Mouse (Mus musculus) thymus, postnatal 0 days (tissue): ENCODE measurements around the gene Ccdc57. TPM values are rescaled to one million over a fixed set of nuclear protein-coding genes. Genes with fewer than 3 reads are reported as not detected.
A peak's percentile ranks its signal among the peaks of the same experiment; 100 is the strongest.

Experiments
- DNase-seq: peaks from one replicate; pipeline ENCODE4 v3.0.0-alpha.2; 2015; ENCODE audit warnings: low spot score
- polyA plus RNA-seq: library from polyadenylated mRNA; unstranded; fragments of >200 nt; fragmentation: Nextera tagmentation; extraction: Ambion mirVana; gene quantifications from 2 replicates; pipeline ENCODE4 v1.2.1, GENCODE M21; 2015

Ccdc57 gene
- polyA plus RNA-seq, 1 experiment from 2014 or later = 1.9 TPM

DNA sequence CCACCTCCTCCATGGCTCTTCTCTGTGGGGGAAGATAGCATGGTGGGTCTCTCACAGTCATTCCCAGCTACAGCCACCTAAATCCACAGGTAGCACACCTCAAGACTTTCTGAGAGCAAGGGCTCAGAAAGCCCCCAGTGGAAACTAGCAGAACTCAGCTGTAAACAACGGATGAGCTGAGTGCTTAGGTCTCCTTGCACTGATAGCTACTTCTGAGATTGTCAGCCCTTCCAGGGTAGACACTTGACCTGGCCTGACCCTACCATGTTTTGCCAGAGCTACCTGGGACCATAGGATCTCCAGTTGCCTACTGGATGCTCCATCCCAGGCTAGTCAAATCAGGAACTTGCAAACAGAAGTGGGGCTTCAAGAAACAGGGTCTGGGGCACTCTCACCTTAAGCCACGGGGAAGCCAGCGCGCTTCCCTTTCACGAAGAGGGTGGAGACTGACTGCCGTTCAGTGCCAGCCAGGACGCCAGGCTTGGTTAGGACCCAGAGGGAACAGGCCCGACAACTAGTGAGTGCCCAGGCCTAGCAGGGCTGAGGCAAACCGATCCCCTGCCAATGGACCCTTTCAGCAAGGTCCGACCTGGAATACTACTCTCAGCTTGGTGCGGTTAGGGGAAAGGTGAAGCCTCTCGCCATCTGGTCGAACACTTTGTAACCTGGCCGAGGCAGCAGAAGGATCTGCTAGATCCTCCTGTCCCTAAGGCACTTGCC, 109.7 kb downstream of the Ccdc57 start:
- peak; percentile 37 for DNase-seq

DNA sequence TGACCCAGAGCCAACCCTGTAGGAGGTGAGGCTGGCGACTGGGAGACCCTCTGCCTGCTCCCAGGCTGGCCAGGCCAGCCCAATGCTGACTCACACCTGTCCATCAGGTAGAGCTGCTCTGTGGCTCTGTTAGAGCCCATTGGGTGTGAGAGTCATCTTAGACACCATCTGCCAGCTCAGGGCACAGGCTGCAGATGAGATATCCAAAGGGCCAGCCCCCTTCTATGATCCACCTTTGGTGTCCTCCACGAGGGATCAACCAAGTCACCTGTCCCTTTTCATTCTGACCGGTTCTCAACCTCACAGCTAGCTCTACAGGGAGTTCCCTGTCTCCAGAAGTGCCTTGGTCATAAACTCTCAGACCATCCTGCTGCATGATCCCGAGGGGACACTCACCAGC, 110.4 kb downstream of the Ccdc57 start:
- no peak for DNase-seq

DNA sequence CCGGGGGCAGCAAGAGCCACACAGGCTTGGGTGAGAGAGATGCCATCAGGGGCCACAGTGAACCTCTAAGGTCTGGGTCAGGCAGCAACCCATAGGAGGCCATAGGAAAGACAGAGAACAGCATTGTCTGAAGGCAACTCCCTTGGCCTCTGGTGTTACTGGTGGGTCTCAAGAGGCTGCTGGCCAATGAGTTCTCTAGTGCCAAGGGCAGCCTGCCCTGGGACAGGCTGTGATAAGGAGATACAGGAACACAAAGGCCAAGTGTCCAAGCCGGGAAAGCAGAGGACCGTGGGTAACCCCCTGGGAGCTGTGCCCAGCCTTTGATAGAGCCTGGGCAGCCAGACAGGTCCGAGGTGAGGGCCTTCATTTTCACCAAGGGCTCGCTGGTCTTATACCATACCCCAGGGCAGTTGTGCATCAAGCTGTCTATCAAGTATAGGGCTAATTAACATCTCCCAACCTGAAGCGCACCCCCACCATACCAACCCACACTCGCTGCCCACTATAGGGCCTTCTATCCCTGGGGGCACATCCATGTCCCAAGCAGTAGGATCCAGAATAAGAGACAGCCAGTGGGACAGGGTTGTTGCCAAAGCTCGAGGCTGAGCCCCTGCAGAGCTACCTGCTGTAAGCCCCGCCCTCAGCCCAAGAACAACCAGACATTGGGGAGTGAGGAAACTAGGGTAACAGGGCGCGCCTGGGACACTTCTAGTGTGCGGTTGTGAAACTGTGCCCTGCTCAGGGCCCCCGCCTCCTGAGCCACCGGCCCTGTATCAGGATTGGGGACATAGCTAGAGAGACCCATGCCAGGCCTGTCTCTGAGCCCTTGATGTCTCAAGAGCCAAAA, 111.4 kb downstream of the Ccdc57 start:
- DNase-seq = no peak

DNA sequence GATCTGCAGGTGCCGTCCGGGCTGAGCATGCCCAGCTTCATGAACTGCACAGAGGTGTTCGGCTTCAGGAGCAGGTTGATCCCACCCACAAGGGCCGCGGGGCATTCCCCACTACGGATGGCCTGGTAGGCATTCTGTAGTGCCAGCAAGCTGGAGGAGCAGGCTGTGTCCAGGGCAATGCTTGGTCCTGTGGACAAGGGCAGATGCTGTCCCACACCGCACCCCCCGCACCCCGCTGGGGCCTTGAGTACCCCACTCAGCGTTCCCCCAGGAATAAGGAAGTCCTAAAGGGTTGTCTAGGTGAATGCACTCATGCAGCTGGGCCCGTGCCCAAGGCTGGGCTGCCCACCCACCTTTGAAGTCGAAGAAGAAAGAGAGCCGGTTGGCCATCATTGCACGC, 112.1 kb downstream of the Ccdc57 start:
- DNase-seq = no peak

DNA sequence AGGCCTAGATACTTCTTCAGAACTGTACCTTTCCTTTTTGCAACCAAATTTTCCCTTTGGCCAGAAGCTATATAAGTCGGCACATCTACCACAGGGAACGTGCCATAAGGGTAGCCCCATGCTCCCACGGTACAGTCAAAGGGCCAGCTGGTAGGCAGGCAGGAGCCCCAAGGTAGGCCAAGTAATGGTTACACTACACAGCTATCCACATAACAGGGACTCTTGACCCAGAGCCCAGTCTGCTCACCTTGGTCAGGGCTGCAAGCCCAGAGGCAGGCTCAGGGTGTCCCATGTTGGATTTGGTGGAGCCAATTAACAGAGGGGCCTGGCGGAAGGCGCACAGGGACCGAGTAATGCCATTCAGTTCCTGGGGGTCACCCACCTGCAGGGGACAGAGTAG, 113.1 kb downstream of the Ccdc57 start:
- no peak for DNase-seq

DNA sequence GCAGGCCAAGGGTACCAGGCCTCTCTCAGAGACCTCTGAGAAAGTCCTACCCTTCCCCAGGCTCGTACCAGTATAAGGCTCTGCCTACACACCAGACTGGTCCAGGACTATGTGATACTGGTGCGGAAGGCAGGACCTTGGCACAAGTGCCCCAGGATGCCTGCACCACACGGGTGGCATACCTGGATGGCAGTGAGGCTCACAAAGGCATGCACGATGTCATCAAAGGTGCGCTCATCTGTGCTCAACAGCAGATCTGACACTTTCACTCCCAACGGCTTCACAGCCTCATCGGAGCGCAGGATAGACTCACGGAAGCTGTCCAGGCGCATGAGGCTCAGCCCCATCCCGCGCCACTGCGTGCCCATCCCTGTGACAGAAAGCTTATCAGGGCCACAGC, 114.4 kb downstream of the Ccdc57 start:
- no peak for DNase-seq

DNA sequence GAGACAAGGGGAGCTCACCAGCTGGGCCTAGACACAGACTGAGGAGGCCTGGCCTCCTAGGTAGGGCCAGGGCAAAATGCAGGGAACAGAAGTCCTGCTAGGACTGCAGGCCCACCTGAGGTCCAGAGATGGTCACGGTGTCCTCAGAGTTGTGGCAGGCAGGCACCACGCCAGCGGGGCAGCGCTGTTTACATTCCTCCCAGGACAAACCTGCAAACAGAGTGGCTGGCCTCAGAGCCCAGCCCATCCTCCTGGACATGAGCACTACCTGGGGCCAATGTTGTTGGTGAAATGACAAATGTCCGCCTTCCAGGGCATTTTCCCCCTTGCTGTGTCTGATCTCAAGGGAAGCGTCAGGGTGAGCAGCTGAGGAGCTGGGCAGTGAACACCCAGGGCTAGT, 115.3 kb downstream of the Ccdc57 start:
- DNase-seq = no peak

DNA sequence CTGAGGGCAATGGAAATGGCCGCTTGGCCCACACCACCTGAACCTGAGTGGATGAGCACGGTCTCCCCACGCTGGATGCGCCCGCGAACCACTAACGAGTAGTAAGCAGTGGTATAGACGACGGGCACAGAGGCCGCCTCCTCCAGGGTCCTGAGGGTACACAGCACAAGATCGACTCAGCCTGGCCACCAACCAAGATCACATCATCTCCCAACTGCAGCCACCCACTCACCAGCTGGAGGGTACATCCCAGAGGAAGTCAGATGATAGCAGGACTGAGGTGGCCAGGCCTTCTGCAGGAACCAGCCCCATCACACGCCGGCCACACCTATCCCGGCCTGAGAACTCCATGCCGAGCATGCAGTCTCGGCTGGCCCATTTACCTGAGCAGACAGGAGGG, 120.6 kb downstream of the Ccdc57 start:
- DNase-seq = no peak

DNA sequence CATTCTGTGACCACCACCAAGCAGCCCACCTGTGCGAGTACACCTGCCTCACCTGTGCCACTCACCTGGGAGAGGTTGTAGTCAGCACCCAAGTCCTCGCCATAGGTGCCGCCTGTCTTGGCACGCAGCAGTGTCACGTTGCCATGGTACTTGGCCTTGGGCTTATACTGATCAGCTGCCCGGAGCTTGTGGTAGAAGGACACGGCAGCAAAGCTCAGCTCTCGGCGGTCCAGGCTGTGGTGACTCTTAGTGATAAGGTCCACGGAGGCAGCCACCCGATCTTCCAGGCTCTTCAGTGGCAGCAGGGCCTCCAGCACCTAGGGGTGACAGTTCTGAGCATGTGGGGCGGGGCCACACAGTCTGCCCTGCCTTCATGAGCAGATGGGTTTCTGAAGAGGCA, 124.7 kb downstream of the Ccdc57 start:
- no peak for DNase-seq

DNA sequence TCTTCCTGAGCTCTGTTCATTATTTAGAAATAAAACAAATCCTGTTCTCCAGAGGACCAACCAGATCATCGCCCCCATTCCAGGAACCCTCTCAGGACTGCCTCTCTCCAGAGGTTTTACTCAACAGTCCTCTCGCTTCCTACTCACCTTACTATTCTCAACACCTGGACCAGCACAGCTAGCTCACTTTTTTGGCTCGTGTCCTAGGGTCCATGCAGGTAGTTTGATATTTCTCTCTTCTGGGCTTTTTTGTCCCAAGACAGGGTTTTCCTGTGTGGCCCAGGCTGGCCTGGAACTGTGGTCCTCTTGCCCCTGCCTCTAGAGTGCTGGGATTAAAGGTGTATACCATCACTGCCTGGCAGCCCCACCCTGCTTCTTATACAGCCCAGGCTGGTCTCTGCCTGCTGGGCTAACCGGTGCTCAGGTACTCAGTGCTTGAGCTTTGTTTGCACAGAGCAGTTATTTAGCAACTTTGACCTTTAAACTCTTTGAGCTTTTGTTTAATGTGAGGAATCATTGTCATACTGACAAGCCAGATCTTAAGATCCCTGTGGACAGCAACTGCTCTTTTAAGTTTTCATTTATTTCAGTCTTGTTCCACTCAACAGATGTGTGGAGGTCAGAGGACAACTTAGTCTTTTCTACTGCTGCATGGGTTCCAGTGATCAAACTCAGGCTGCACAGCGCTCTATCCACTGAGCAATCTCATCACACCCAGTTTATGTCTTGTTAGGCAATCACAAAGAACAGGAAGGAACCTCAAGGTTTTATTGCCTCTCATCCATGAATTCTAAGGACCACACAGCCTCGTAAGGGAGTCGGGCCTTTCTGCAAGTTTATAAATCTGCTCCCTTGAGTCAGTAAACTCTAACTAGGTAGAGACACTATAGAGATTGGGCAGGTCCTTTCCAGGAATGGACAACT, 127.0 kb downstream of the Ccdc57 start:
- DNase-seq = no peak

DNA sequence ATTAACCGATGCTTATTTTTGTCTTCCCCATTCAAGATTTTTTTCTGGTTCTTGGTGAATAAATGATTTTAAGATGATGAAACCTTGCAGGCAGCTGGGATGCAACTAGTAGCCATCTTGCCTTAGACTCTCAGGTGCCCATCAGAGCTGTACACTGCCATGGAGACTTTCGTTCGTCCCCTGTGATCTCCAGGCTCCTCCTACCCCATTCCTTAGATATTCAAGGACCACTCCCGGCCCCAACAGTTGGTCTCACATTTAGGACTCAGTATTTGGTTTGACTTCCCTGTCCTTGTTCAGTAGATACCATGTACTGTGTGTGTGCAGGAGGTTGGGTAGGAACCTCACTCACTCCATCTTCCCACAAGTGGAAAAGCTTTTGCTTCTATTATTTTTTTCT, 127.9 kb downstream of the Ccdc57 start:
- DNase-seq = no peak

DNA sequence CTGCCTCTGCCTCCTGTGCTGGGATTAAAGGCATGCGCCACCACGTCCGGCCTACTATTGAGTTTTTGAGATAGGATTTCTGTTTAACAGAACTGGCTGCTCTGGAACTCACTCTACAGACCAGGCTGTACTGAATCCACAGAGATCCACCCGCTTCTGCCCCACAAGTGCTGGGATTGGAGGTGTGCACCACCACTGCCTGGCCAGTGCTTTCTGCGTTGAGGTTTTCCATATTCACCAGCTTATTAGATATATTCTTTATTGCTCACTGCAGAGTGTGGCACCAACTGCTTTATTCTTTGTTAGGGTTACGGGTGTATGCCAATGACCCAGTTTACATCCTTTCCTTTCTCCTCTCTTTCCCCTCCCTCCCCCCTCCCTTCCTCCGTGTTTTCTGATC, 128.4 kb downstream of the Ccdc57 start:
- no peak for DNase-seq

DNA sequence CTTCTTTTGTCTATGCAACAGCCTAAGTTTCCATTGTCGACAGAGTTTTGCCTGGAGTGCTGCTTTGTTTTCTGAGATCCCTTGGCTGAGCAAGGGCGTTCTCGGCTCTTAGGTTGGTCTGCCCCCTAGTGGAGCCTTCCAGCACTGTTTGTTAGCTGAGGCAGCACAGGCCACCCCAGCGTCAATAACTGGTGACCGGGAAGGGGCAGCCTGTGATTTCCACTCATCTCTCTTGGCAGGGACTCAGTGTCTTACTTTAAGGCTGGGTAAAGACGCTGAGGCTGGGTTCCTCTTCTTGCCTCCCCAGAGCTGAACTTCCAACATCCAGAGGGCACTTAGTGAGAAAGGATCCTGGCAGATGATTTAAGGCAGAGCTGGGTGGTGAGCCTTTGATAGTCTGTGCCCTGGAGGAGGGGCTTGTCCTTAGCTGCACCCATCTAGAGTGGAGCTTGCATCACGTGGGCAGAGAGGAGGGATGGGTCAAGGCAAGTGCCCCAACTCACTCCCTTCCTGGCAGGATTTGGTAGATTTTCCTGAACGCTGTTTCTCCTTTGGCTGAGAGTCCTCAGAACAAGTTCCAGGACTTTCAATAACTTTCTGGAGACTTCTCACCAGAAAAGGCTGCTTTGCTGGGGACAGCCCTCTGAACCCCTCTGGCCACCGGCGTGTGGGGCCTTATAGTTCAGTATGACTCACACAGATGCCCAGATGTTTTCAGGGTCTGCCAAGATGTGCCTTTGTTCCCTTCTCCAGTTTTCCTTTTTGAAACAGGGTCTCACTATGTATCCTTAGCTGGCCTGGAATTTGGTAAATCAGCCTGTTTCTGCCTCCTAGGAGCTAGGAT, 132.4 kb downstream of the Ccdc57 start:
- peak; percentile 83 for DNase-seq

DNA sequence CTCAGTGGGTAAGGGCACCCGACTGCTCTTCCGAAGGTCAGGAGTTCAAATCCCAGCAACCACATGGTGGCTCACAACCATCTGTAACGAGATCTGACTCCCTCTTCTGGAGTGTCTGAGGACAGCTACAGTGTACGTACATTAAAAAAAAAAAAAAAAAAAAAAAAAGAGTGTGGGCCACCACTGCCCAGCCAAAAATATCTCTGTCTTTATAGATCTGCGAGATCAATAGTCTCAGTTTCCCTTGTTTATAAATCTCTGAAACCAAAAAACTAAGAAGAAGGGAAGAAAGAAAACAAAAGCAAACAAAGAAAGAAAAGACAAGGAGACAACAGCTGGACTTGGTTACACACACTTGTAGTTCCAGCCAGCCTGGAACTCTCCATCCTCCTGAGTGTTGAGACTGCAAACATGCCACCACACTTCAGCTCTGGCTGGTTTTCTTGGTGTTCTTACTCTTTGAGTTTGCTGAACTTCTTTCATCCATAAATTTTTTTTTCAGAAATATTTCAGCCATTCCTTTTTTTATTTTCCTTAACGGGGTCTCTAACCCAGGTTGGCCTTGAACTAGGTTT, 133.3 kb downstream of the Ccdc57 start:
- DNase-seq = no peak

DNA sequence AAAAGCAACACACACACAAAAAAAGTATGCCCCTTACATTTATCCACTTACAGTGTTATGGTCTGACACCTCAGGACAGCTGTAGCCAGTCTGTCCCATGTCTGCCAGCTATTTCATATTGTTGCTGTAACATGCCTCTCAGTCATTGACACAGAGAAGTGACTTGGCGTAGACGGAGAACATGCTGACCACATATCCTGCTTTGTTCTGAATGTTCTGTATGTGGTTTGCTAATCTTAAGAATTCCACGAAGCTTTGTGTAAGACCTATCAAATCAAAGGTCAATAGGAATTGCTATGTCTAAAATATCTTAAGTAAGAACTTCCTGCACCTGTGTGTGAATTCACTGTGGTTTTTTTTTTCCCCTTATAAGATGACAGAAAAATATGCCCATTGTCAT, 134.4 kb downstream of the Ccdc57 start:
- DNase-seq = no peak

DNA sequence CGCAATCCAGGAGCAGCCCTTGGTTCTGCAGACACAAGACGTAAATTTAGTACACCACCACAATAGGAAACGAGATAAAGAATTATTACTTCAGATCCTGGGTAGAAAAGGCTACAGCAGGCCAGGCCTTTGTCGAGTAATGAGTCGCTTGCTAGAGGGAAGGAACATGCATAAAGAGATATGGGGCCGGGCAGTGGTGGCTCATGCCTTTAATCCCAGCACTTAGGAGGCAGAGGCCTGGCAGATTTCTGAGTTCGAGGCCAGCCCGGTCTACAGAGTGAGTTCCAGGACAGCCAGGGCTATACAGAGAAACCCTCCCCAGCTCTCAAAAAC, 136.1 kb downstream of the Ccdc57 start:
- no peak for DNase-seq

DNA sequence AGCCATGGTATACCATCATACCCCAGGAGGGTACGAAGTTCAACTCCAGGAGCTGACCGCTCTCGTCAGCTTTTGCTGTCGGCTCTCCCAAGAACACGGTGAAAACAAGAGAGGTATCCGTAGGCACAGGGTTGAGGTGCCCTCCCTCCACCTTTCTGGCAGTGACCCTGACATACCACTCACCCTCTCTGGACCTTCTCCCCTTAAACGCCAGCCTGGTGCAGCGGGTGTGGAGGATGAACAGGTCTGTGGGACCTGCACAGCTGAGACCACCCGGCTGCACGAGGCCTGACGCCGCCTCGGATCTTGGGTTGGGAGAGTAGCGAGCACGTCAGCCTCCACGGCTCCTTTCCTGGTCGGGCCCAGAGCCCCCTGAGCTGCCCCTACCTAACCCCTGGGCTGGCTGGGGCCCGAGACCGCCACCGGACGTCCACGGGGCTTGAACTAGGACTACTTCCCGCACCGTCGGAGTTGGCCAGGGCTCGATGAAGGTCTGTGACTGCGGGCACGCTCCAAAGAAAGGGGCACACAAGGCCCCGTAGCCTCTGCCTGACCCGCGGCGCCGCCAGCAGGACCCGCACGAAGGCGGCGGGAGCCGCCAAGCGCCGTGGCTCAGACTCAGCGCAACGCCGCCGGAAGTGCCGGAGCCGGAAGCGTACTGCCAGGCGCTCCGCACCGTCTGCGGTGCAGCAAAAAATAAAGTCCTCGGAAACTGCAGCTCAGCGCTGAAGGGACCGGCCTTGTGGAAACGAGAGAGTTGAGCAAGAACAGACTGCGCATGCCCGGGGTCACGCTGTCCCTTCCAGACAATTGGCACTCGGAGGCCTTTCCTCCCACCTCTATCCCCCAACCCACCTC, 136.7 kb downstream of the Ccdc57 start, which contains the start of gene Dus1l:
Dus1l (minus strand) TSS at position 648 of the 858 bp plus-strand sequence.
- DNase-seq = peak; percentile 97

DNA sequence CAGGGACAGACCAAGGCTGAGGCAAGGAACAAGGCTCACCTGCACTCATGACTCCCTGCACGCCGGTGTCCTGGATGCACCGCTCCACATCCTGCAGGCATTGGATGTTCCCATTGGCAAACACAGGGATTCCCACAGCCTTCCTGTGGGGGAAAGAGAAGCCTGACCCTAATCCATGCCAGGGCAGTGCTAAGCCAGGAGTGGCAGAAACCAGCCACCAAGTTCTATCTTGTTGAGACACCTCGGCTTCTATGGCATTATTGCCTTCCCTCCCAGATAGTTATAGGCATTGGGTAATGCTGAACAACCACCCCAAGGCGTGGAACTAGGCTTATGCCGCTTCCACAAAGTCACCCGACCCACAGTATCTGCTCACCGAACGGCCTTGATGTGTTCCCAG, 140.0 kb downstream of the Ccdc57 start:
- DNase-seq = no peak

DNA sequence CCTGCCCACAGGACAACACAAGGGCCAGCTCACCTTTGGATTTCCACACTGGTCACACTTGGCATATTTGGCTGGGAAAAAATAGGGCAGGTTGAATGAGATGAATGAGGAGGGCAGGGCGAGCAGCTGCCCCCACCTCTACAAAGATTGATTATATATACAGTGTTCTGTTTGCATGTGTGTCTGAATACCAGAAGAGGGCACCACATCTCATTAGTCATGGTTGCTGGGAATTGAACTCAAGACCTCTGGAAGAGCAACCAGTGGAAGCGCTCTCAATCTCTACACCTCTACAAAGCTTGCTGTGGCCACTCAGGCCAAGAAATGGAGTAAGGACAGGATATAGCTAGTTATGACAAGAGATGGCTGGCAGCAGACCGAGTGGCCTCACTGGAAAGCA, 142.9 kb downstream of the Ccdc57 start:
- no peak for DNase-seq

DNA sequence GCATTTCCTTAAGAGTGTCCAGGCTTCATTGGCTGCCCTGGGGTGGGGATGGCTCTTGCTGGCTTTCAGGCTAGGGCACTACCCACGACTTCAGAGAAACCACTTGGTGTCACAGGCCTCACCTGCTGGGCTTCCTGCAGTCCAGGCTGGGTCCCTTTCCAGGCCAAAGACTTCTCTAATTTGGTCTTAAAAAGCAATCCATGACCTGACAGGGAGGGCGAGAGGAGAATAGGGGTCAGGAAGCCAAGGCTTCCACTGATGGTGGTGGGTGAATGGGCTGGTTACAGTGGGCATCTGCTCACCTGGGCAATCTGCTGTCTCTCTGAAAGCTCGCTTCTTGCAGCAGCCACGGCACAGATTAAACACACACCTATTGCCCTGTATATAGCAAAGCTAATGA, 143.3 kb downstream of the Ccdc57 start:
- DNase-seq = no peak
